Mouse (Mus musculus) bone marrow, adult 2 months (tissue): Measurements from ENCODE around the gene Snapin. TPM values are rescaled to one million over a fixed set of nuclear protein-coding genes. Genes with fewer than 3 reads are reported as not detected.

ENCODE experiments used
- H3K27ac ChIP-seq: fragments of 200-500 bp; 2 replicates; pipeline ENCODE4 v1.5.1; 2012; ENCODE audit warnings: low read depth, mild to moderate bottlenecking, control low read depth, inconsistent platforms, low read length; ENCODE audit not compliant: control insufficient read depth, poor library complexity, insufficient read depth
- H3K4me1 ChIP-seq: fragments of 200-500 bp; 2 replicates; pipeline ENCODE4 v1.6.1; 2011; ENCODE audit warnings: low read length; ENCODE audit not compliant: control insufficient read depth, insufficient read depth
- H3K4me3 ChIP-seq: fragments of 200-500 bp; replicated peaks from 2 replicates; pipeline ENCODE3; 2011; ENCODE audit warnings: mild to moderate bottlenecking, low read depth, low read length, control low read depth; ENCODE audit not compliant: control insufficient read depth
- CTCF ChIP-seq: fragments of 200-500 bp; IDR thresholded peaks from 2 replicates; pipeline ENCODE4 v1.5.1; 2011; ENCODE audit warnings: low read length, control low read depth; ENCODE audit not compliant: control insufficient read depth, insufficient read depth
- POLR2A ChIP-seq: fragments of 200-500 bp; IDR thresholded peaks from 2 replicates; pipeline ENCODE4 v1.6.1; 2011; ENCODE audit warnings: low read depth, mild to moderate bottlenecking, control low read depth, low read length, borderline replicate concordance; ENCODE audit not compliant: control insufficient read depth
- WGBS: fragments of 180-500 bp; shearing (Covaris S2); methylation state at CpG from one replicate; pipeline ENCODE4 v1.1.7; 2018; 5-methylcytosine and 5-hydroxymethylcytosine counted together
- polyA plus RNA-seq: library from polyadenylated mRNA; stranded (reverse); fragments of >200 nt; gene quantifications from 2 replicates; pipeline ENCODE4 v1.2.4, GENCODE M21; 2011; ENCODE audit warnings: low replicate concordance; ENCODE audit not compliant: missing spikeins, insufficient read depth, insufficient read length

The Snapin gene
- polyA plus RNA-seq, 1 experiment = 22.4 TPM

GRCm38 (mm10) chr3:90454931-90455330 is 35.9 kb downstream of the Snapin start:
- 92% methylated on average over 14 of the region's 14 CpGs for WGBS
- H3K4me3 ChIP-seq = no peak overlapping the region
- no peak overlapping the region for H3K27ac ChIP-seq
- no peaks in the 10 kb centered on the region for H3K4me1 ChIP-seq
- TF ChIP-seq POLR2A (no peak), CTCF (no peak)

DNA sequence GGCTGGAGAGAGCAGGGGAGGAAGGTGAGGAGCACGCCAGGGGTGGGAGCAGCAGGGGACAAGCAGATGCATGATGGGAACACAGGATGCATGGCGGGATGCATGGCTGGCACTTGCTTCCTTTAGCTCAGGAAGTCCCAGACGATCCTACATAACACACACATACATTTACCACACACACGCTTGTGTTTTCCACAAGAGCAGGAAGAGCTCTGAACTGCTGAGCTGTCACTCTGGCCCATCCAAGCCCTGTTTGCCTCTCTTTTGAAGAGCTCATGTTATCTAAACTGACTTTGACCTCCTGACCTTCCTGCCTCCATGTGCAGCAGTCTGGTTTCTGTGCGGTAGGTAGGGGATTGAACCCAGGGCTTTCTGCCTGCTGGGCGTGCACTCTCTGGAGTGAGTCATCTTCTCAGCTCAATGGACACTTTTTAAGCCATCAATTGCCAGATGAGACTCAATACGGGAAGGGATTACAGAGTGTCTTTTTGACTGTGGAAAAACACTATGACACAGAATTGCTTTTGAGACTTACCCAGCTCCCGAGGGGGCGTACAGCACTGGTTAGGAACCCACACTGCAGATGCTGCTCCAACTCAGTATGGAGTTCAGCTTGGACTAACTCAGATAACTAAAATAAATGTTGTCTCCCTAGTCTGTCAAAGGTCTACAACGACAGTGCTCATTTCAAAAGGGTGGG is 39.3 kb downstream of the Snapin start:
- Histone ChIP-seq H3K27ac (no peak overlapping the region), H3K4me3 (no peak overlapping the region), H3K4me1 (no peaks in the 10 kb centered on the region)
- no peak for TF ChIP-seq CTCF
- TF ChIP-seq POLR2A = no peak
- WGBS = 53% methylated on average over 10 of the region's 10 CpGs

DNA sequence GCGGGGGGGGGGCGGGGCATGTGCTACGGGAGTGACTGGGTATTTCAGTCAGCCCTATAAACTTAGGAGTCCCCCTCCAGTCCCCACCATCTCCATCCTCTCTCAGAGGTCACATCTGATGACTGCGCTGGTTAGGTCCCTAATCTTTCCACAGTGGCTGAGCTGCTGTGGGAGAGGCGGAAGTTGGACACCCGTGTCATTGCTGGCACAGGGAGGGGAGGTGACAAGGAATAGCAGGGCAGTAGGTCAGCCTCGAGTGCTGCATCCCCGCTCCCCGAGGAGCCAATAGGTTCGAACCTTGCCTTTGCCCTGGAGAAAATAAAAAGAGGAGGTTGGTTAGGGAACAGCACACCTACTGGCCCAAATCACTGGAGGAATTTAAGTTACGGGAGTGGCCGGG is 40.0 kb downstream of the Snapin start:
- 44% methylated on average over 12 of the region's 12 CpGs for WGBS
- Histone ChIP-seq H3K4me1 (no peaks in the 10 kb centered on the region), H3K27ac (no peak overlapping the region), H3K4me3 (no peak overlapping the region)
- TF ChIP-seq POLR2A = no peak
- TF ChIP-seq CTCF = no peak

DNA sequence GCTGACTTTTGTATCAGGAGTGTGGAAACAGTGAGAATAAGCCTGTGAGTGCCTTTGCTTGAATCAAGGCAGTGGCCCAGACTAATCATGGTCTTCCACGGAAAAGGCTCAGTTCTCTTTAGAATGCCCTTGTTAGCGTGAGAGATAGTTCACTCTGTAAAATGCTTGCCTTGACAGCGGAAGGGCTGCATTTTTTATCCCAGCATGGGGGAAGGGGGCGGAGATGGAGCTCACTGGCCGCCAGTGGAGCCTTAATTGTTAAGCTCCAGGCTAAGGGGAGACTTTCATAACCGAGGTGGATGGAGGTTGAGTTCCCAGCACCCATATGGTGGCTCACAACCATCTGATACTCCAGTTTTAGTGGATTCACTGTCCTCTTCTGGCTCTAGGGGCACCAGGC is 42.2 kb downstream of the Snapin start:
- Histone ChIP-seq H3K4me1 (no peaks in the 10 kb centered on the region), H3K27ac (no peak overlapping the region), H3K4me3 (no peak overlapping the region)
- no peak for TF ChIP-seq CTCF
- TF ChIP-seq POLR2A = no peak
- WGBS = 80% methylated on average over 6 of the region's 6 CpGs

GRCm38 (mm10) chr3:90447123-90447494 is 43.7 kb downstream of the Snapin start:
- no peak overlapping the region for H3K27ac ChIP-seq
- no peaks in the 10 kb centered on the region for H3K4me1 ChIP-seq
- H3K4me3 ChIP-seq = no peak overlapping the region
- TF ChIP-seq CTCF (no peak), POLR2A (no peak)
- WGBS = 75% methylated on average over 7 of the region's 7 CpGs

DNA sequence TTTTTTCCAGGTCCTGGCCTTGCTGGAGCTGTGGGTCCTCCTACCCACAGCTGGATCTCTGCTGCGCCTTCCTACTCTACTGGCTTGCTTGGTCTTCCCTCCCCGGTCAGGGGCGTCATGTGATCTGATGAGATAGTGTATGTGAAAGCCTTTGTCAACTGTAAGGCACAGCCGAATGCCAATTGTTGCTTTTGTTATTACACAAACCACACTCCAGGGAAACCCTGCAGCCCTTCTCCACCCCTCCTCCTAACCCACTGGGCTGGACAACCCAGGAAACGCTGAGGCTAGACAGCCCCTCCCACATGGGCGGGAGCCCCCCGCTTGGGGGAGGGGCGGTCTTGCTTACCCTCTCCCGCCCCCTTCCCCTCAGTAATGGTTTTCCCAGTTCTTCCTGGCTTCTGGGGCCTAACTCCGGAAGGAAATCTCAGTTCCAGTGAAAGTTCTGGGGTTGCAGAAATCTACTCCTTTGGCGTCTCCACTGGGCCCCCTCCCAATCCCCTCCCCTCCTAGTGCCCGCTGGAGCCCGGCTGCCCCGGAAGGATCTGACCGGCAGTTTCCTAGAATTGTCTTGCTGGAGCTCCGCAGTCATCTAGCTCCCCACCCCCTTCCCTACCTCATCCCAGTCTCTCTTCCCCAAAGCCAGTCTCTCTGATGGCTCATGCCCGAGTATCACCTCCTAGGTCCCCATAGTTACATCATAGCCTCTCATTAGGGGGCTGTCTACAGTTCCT is 44.3 kb downstream of the Snapin start:
- TF ChIP-seq CTCF (no peak), POLR2A (0 out of 2 replicates have a peak, but pooled peaks have one; percentile 17)
- 5% methylated on average over 17 of the region's 17 CpGs for WGBS
- no peaks in the 10 kb centered on the region for H3K4me1 ChIP-seq
- peak overlapping the region; percentile 19; the same call in 1 of the 2 replicates for H3K27ac ChIP-seq
- H3K4me3 ChIP-seq = peak overlapping the region; percentile 33

GRCm38 (mm10) chr3:90445417-90446200 is 45.2 kb downstream of the Snapin start:
- 72% methylated on average over 11 of the region's 11 CpGs for WGBS
- Histone ChIP-seq H3K4me3 (no peak overlapping the region), H3K27ac (no peak overlapping the region), H3K4me1 (no peaks in the 10 kb centered on the region)
- no peak for TF ChIP-seq CTCF
- no peak for TF ChIP-seq POLR2A

DNA sequence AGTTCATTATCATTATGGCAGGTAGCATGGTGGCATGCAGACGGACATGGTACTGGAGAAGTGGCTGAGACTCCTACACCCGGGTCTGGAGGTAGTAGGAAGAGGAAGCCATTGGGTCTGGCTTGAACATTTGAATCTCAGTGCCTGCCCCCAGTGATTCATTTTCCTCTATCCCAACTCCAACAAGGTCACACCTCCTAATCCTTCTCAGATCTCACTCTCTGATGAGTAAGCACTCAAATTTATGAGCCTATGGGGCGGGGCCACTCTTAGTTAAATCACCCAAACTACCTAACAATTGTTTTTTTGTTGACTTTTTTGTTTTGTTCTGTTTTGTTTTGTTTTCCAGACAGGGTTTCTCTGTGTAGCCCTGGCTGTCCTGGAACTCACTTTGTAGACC is 46.9 kb downstream of the Snapin start:
- 74% methylated on average over 3 of the region's 3 CpGs for WGBS

More for the DNA sequence above, 46.9 kb downstream of the Snapin start:
- TF ChIP-seq POLR2A (no peak), CTCF (no peak)
- Histone ChIP-seq H3K4me3 (no peak overlapping the region), H3K27ac (no peak overlapping the region), H3K4me1 (no peaks in the 10 kb centered on the region)
